Mouse (Mus musculus): ENCODE data around the gene Il6ra. TPM values are rescaled to one million over a fixed set of nuclear protein-coding genes. Genes with fewer than 3 reads are reported as not detected.

Il6ra gene
- polyA plus RNA-seq, 1 experiment from 2014 or later, result 0.47 TPM

- 0 out of 2 replicates have a peak, but pooled peaks cover 5% of the 10 kb centered on the region for H3K4me1 ChIP-seq (replicated peaks)
- ATAC-seq (ENCODE audit: insufficient number of reproducible peaks, low FRiP score), result no peak
- 76% methylated on average over 7 of the region's 7 CpGs for WGBS
- H3K27me3 ChIP-seq (replicated peaks), result no peaks in the 10 kb centered on the region
- H3K9me3 ChIP-seq (replicated peaks), result no peaks in the 10 kb centered on the region
- H3K4me2 ChIP-seq, result no peak overlapping the region
- H3K36me3 ChIP-seq, result no peaks in the 10 kb centered on the region
- no peak overlapping the region for H3K4me3 ChIP-seq
- no peak overlapping the region for H3K27ac ChIP-seq (ENCODE audit: poor library complexity, severe bottlenecking)
- H3K9ac ChIP-seq, result no peak overlapping the region
These were observed 25.3 kb downstream of the Il6ra start for GRCm38 (mm10) chr3:89887582-89888230.

GRCm38 (mm10) chr3:89885766-89886165, 27.2 kb downstream of the Il6ra start:
- H3K9ac ChIP-seq, result no peak overlapping the region
- H3K36me3 ChIP-seq, result no peaks in the 10 kb centered on the region
- no peaks in the 10 kb centered on the region for H3K9me3 ChIP-seq (replicated peaks)
- H3K27ac ChIP-seq (ENCODE audit: poor library complexity, severe bottlenecking), result no peak overlapping the region
- 0 out of 2 replicates have a peak, but pooled peaks have one; percentile 36 for ATAC-seq (ENCODE audit: insufficient number of reproducible peaks, low FRiP score)
- H3K27me3 ChIP-seq (replicated peaks), result no peaks in the 10 kb centered on the region
- H3K4me3 ChIP-seq, result no peak overlapping the region
- H3K4me1 ChIP-seq (replicated peaks), result 0 out of 2 replicates have a peak, but pooled peaks cover 5% of the 10 kb centered on the region
- WGBS, result 88% methylated on average over 11 of the region's 11 CpGs
- no peak overlapping the region for H3K4me2 ChIP-seq

- no peak overlapping the region for H3K4me2 ChIP-seq
- 0 out of 2 replicates have a peak, but pooled peaks cover 5% of the 10 kb centered on the region for H3K4me1 ChIP-seq (replicated peaks)
- 55% methylated on average over 4 of the region's 4 CpGs for WGBS
- H3K9ac ChIP-seq, result no peak overlapping the region
- ATAC-seq (ENCODE audit: insufficient number of reproducible peaks, low FRiP score), result no peak
- no peaks in the 10 kb centered on the region for H3K27me3 ChIP-seq (replicated peaks)
- H3K4me3 ChIP-seq, result no peak overlapping the region
- H3K9me3 ChIP-seq (replicated peaks), result no peaks in the 10 kb centered on the region
- no peaks in the 10 kb centered on the region for H3K36me3 ChIP-seq
- H3K27ac ChIP-seq (ENCODE audit: poor library complexity, severe bottlenecking), result no peak overlapping the region
These were observed 29.4 kb downstream of the Il6ra start for GRCm38 (mm10) chr3:89883582-89884041.

- no peak overlapping the region for H3K27ac ChIP-seq (ENCODE audit: poor library complexity, severe bottlenecking)
- no peak overlapping the region for H3K9ac ChIP-seq
- H3K4me1 ChIP-seq (replicated peaks), result 0 out of 2 replicates have a peak, but pooled peaks cover 5% of the 10 kb centered on the region
- 0 out of 2 replicates have a peak, but pooled peaks cover under 1% of the 10 kb centered on the region for H3K27me3 ChIP-seq (replicated peaks)
- H3K36me3 ChIP-seq, result no peaks in the 10 kb centered on the region
- H3K4me3 ChIP-seq, result no peak overlapping the region
- H3K9me3 ChIP-seq (replicated peaks), result no peaks in the 10 kb centered on the region
- no peak overlapping the region for H3K4me2 ChIP-seq
- WGBS, result 70% methylated on average over 8 of the region's 8 CpGs
- no peak for ATAC-seq (ENCODE audit: insufficient number of reproducible peaks, low FRiP score)
These were observed 30.3 kb downstream of the Il6ra start for GRCm38 (mm10) chr3:89882556-89883181.

- Histone ChIP-seq H3K9me3 (replicated peaks) (no peaks in the 10 kb centered on the region), H3K27me3 (replicated peaks) (0 out of 2 replicates have a peak, but pooled peaks cover 5% of the 10 kb centered on the region), H3K4me1 (replicated peaks) (peaks cover 9% of the 10 kb centered on the region; the same call in 1 of the 2 replicates), H3K36me3 (no peaks in the 10 kb centered on the region), H3K4me3 (no peak overlapping the region), H3K27ac (ENCODE audit: poor library complexity, severe bottlenecking) (no peak overlapping the region), H3K9ac (no peak overlapping the region), H3K4me2 (no peak overlapping the region)
- 51% methylated on average over 5 of the region's 5 CpGs for WGBS
- ATAC-seq (ENCODE audit: insufficient number of reproducible peaks, low FRiP score), result no peak
These were observed 32.8 kb downstream of the Il6ra start for GRCm38 (mm10) chr3:89880036-89880851.

GRCm38 (mm10) chr3:89879326-89879725, 33.7 kb downstream of the Il6ra start:
- Histone ChIP-seq H3K4me2 (no peak overlapping the region), H3K4me1 (replicated peaks) (peaks cover 9% of the 10 kb centered on the region; the same call in 1 of the 2 replicates), H3K36me3 (no peaks in the 10 kb centered on the region), H3K27ac (ENCODE audit: poor library complexity, severe bottlenecking) (no peak overlapping the region), H3K9me3 (replicated peaks) (no peaks in the 10 kb centered on the region), H3K4me3 (no peak overlapping the region), H3K27me3 (replicated peaks) (0 out of 2 replicates have a peak, but pooled peaks cover 5% of the 10 kb centered on the region), H3K9ac (no peak overlapping the region)
- ATAC-seq (ENCODE audit: insufficient number of reproducible peaks, low FRiP score), result no peak
- 61% methylated on average over 3 of the region's 3 CpGs for WGBS

- 34% methylated on average over 3 of the region's 3 CpGs for WGBS
- no peak for ATAC-seq (ENCODE audit: insufficient number of reproducible peaks, low FRiP score)
- peaks cover 4% of the 10 kb centered on the region; the same call in 1 of the 2 replicates for H3K4me1 ChIP-seq (replicated peaks)
These were observed 34.5 kb downstream of the Il6ra start for GRCm38 (mm10) chr3:89878456-89878855.

GRCm38 (mm10) chr3:89877129-89877528, 35.9 kb downstream of the Il6ra start:
- 75% methylated on average over 8 of the region's 8 CpGs for WGBS
- H3K36me3 ChIP-seq, result no peaks in the 10 kb centered on the region
- H3K27ac ChIP-seq (ENCODE audit: poor library complexity, severe bottlenecking), result no peak overlapping the region
- H3K4me1 ChIP-seq (replicated peaks), result peaks cover 11% of the 10 kb centered on the region
- peaks cover 6% of the 10 kb centered on the region for H3K9me3 ChIP-seq (replicated peaks)
- H3K4me3 ChIP-seq, result no peak overlapping the region
- no peak for ATAC-seq (ENCODE audit: insufficient number of reproducible peaks, low FRiP score)
- H3K27me3 ChIP-seq (replicated peaks), result 0 out of 2 replicates have a peak, but pooled peaks cover 5% of the 10 kb centered on the region
- H3K9ac ChIP-seq, result no peak overlapping the region
- no peak overlapping the region for H3K4me2 ChIP-seq

More at GRCm38 (mm10) chr3:89878456-89878855, 34.5 kb downstream of the Il6ra start:
- H3K9me3 ChIP-seq (replicated peaks), result no peaks in the 10 kb centered on the region
- 0 out of 2 replicates have a peak, but pooled peaks cover 5% of the 10 kb centered on the region for H3K27me3 ChIP-seq (replicated peaks)
- no peak overlapping the region for H3K4me3 ChIP-seq
- H3K36me3 ChIP-seq, result no peaks in the 10 kb centered on the region
- no peak overlapping the region for H3K27ac ChIP-seq (ENCODE audit: poor library complexity, severe bottlenecking)
- no peak overlapping the region for H3K4me2 ChIP-seq
- no peak overlapping the region for H3K9ac ChIP-seq

- Histone ChIP-seq H3K4me2 (no peak overlapping the region), H3K4me1 (replicated peaks) (peaks cover 12% of the 10 kb centered on the region), H3K9me3 (replicated peaks) (peaks cover 6% of the 10 kb centered on the region), H3K36me3 (no peaks in the 10 kb centered on the region), H3K4me3 (no peak overlapping the region), H3K27ac (ENCODE audit: poor library complexity, severe bottlenecking) (no peak overlapping the region), H3K27me3 (replicated peaks) (0 out of 2 replicates have a peak, but pooled peaks cover 5% of the 10 kb centered on the region), H3K9ac (no peak overlapping the region)
- WGBS, result 66% methylated on average over 4 of the region's 4 CpGs
- ATAC-seq (ENCODE audit: insufficient number of reproducible peaks, low FRiP score), result no peak
These were observed 36.5 kb downstream of the Il6ra start for GRCm38 (mm10) chr3:89876469-89876868.

GRCm38 (mm10) chr3:89875781-89876180, 37.2 kb downstream of the Il6ra start:
- no peak overlapping the region for H3K4me3 ChIP-seq
- ATAC-seq (ENCODE audit: insufficient number of reproducible peaks, low FRiP score), result no peak
- 0 out of 2 replicates have a peak, but pooled peaks cover 5% of the 10 kb centered on the region for H3K27me3 ChIP-seq (replicated peaks)
- no peak overlapping the region for H3K27ac ChIP-seq (ENCODE audit: poor library complexity, severe bottlenecking)
- no peak overlapping the region for H3K4me2 ChIP-seq
- H3K9ac ChIP-seq, result no peak overlapping the region
- peaks cover 14% of the 10 kb centered on the region for H3K4me1 ChIP-seq (replicated peaks)
- no peaks in the 10 kb centered on the region for H3K36me3 ChIP-seq
- 83% methylated on average over 8 of the region's 8 CpGs for whole genome bisulfite sequencing
- peaks cover 6% of the 10 kb centered on the region for H3K9me3 ChIP-seq (replicated peaks)

All from heart, embryonic 12.5 days (tissue).